Mouse (Mus musculus): ENCODE measurements around the gene Mavs.

DNA sequence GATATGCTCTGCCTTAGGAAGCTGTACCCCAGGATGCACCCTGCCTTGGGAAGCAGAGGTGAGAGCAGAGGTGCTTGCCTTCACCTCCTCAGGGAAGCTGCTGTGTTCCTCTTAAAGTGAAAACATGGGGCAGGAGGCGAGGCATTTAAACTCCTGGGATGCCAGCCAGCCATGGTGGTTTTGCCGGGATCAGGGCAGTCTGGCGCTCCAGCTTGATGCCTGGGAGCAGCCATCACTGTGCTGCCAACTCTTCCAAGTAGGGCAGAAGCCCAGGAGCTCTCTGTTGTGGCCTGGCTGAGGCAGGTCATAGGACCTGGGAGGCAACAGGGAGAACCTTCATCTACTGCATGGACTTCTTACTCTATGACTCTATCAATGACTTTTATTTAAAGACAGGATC lies 32.6 kb upstream of the Mavs start:
- TF ChIP-seq CTCF (IDR thresholded peaks at IDR 0.05; ENCODE audit: low read depth, low read length) (no peak), GATA1 (IDR thresholded peaks at IDR 0.05; ENCODE audit: borderline replicate concordance, low read length) (no peak), POLR2AphosphoS5 (IDR thresholded peaks at IDR 0.05; ENCODE audit: insufficient replicate concordance, low read depth, low read length) (no peak), GATA2 (IDR thresholded peaks at IDR 0.05; ENCODE audit: borderline replicate concordance, low read depth, low read length) (no peak), TAL1 (conservative IDR thresholded peaks at IDR 0.05; ENCODE audit: low read depth, low read length) (no peak)

Data from G1E (cell line).